Mouse (Mus musculus) stomach, postnatal 0 days (tissue): ENCODE measurements around the gene Ap3s2.

Experiments used
- CTCF ChIP-seq: IDR thresholded peaks from 2 replicates; pipeline ENCODE4 v1.5.1; 2016; ENCODE audit warnings: antibody characterized with exemption, low read depth, mild to moderate bottlenecking, moderate library complexity
- EP300 ChIP-seq: optimal IDR thresholded peaks from 2 replicates; pipeline ENCODE3; 2016; ENCODE audit warnings: antibody characterized with exemption

DNA sequence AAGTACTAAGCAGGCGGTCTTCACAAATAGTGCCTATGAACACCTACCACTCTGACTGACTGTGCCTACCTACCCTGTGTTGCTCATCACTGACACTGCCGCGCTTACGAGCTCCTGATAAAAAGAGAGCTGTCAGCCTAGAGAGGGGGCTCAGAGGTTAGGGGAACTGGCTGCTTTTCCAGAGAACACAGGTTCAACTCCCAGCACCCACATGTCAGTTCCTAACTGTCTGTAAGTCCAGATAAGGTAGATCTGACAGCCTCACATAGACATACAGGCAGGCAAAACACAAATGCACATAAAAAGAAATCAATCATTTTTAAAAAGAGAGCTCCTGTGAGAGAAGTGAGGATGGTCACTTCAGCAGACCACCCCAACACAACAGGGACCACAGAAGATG is 15.3 kb downstream of the Ap3s2 start:
- TF ChIP-seq CTCF (no peak), EP300 (no peak)
